In the genomic region with DNA sequence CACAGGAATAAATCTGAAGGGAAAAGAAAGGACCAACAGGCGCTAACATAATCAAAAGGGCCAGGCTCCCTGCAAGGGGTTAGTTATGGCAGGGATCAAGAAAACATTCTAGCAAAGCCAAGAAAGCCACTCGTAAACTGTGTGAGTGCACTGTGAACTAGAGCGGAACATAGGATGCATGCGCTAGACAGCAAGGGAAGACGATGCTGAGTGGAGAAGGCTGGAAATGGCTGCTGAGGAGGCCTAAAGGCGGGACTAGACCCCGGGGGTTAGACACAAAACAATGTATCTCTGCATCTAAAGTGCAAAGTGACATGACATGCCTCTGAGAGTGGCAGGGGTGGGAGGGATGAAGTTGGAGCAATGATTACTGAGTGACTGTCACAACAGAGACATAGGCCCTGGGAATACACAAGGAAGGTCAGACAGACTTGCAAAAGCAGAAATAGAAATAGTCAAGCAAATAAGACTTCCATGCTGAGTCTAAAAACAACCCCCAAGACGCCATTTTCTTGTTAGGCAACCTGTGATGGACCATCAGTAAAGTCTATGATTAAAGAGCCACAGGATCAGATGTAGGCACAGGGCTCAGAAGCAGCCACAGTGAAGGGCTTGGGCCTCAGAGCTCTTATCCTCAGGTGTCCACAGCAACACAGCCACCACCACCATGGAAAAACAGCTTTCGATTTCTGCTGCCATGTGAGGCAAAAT, we compare ENCODE assay signal across 9 mouse cellular contexts. TPM values are rescaled to one million over a fixed set of nuclear protein-coding genes. Genes with fewer than 3 reads are reported as not detected.
A peak's percentile ranks its signal among the peaks of the same experiment; 100 is the strongest.
DNase-seq lines count a peak whose midpoint lies in the region; ATAC-seq and TF ChIP-seq lines count a peak whose summit lies in the region.
"Had no signal": no experiment of that assay in that cellular context is flagged by ENCODE, and none has a peak within 500 bp of the region (broad histone marks: within the 10 kb centered on the region; RNA-seq: fewer than 3 reads in every experiment).

No protein-coding gene starts in this region.

- no peak for TF ChIP-seq POLR2A in lung, adult 2 months (IDR thresholded peaks at IDR 0.05; ENCODE audit: borderline replicate concordance, extremely low read depth, low read depth, low read length)

- no peak for TF ChIP-seq CTCF in gastrocnemius, adult 2 months (IDR thresholded peaks at IDR 0.05)
- no peak for TF ChIP-seq CTCF in lung, postnatal 0 days (IDR thresholded peaks at IDR 0.05)
- TF ChIP-seq CTCF in lung, adult 2 months (IDR thresholded peaks at IDR 0.05; ENCODE audit: insufficient read depth, low read length), result no peak
- TF ChIP-seq CTCF in liver, postnatal 0 days (IDR thresholded peaks at IDR 0.05; ENCODE audit: low read depth), result no peak

- H3K4me3 ChIP-seq in gastrocnemius, adult 2 months, result no peak overlapping the region
- H3K4me3 ChIP-seq in lung, postnatal 0 days (ENCODE audit: low read depth, low read length), result no peak overlapping the region
- H3K4me3 ChIP-seq in lung, adult 2 months (replicated peaks; ENCODE audit: extremely low read depth, low read depth, low read length), result no peak overlapping the region
- H3K4me3 ChIP-seq in liver, postnatal 0 days (ENCODE audit: low read depth, low read length), result no peak overlapping the region

- ATAC-seq in lung, postnatal 0 days, result no peak
- no peak for ATAC-seq in liver, postnatal 0 days

- H3K27ac ChIP-seq in gastrocnemius, adult 2 months, result peak overlapping the region; percentile 65
- peak overlapping the region; percentile 43; the same call in 1 of the 2 replicates for H3K27ac ChIP-seq in lung, postnatal 0 days (ENCODE audit: low read length)
- H3K27ac ChIP-seq in liver, postnatal 0 days (ENCODE audit: low read depth), result peak overlapping the region; percentile 44

- H3K9me3 ChIP-seq in lung, postnatal 0 days (ENCODE audit: low read length), result no peaks in the 10 kb centered on the region
- no peaks in the 10 kb centered on the region for H3K9me3 ChIP-seq in liver, postnatal 0 days (ENCODE audit: low read length)

- H3K36me3 ChIP-seq in lung, postnatal 0 days (ENCODE audit: insufficient read depth, low read length), result no peaks in the 10 kb centered on the region
- no peaks in the 10 kb centered on the region for H3K36me3 ChIP-seq in liver, postnatal 0 days (replicated peaks; ENCODE audit: insufficient read depth, low read length)

- H3K9ac ChIP-seq in lung, postnatal 0 days (replicated peaks; ENCODE audit: low read depth), result no peak overlapping the region
- H3K9ac ChIP-seq in liver, postnatal 0 days (replicated peaks), result no peak overlapping the region

- intact Hi-C loops in gastrocnemius, adult 2 months (cut with DNase I), result no loop called here

- H3K4me1 ChIP-seq in lung, postnatal 0 days (ENCODE audit: insufficient read depth, low read depth, low read length), result peaks cover 21% of the 10 kb centered on the region
- peaks cover 32% of the 10 kb centered on the region for H3K4me1 ChIP-seq in lung, adult 2 months (ENCODE audit: control insufficient read depth, insufficient read depth, low read length)
- peaks cover 59% of the 10 kb centered on the region for H3K4me1 ChIP-seq in liver, postnatal 0 days (ENCODE audit: insufficient read depth)

- H3K27me3 ChIP-seq in lung, postnatal 0 days (replicated peaks; ENCODE audit: insufficient read depth, low read length), result no peaks in the 10 kb centered on the region
- no peaks in the 10 kb centered on the region for H3K27me3 ChIP-seq in liver, postnatal 0 days (ENCODE audit: insufficient read depth, low read length)

- TF ChIP-seq EP300 in lung, postnatal 0 days (IDR thresholded peaks at IDR 0.05), result no peak
- no peak for TF ChIP-seq EP300 in liver, postnatal 0 days (IDR thresholded peaks at IDR 0.05; ENCODE audit: low read depth)

- H3K4me2 ChIP-seq in lung, postnatal 0 days (replicated peaks; ENCODE audit: low read depth, low read length), result no peak overlapping the region
- no peak overlapping the region for H3K4me2 ChIP-seq in liver, postnatal 0 days (ENCODE audit: low read depth, low read length)

- DNase-seq in gastrocnemius, adult 2 months, result no peak
- DNase-seq in gastrocnemius, postnatal 25 days, result no peak
- no peak for DNase-seq in lung, postnatal 0 days (ENCODE audit: low spot score)
- no peak for DNase-seq in lung, adult 2 months
- DNase-seq in liver, postnatal 0 days, result no peak
- peak; percentile 33 for DNase-seq in testis, postnatal 10 days (ENCODE audit: low spot score)
- no peak for DNase-seq in ovary, adult 18-20 months (ENCODE audit: low spot score)
- no peak for DNase-seq in cerebellum, adult 11-12 months
- DNase-seq: spleen, adult 18-20 months had no signal

- 62% methylated on average over 9 of the region's 9 CpGs for WGBS in lung, postnatal 0 days
- WGBS in lung, adult 2 months, result 65% methylated on average over 9 of the region's 9 CpGs
- 73% methylated on average over 9 of the region's 9 CpGs for WGBS in liver, postnatal 0 days (ENCODE audit: insufficient replicate concordance)

RNA-seq across cellular contexts. Expression of gene Rnf169, which starts 14.1 kb away (rescaled TPM):
- 1 to 10 TPM; 8.1 to 10.0 TPM for total RNA-seq in gastrocnemius, adult 2 months (2021)
- total RNA-seq in gastrocnemius, postnatal 25 days (2021), result 1 to 10 TPM; 4.7 to 5.3 TPM
- 3.8 and 4.2 TPM in 2 replicates for polyA plus RNA-seq in lung, postnatal 0 days (2015; fragmentation: Nextera tagmentation; extraction: Ambion mirVana)
- 5.2 and 6.0 TPM in 2 replicates for polyA plus RNA-seq in lung, adult 2 months (2012; rRNA removed)
- polyA plus RNA-seq in liver, postnatal 0 days (2015; fragmentation: Nextera tagmentation; extraction: Ambion mirVana), result 2.5 and 2.8 TPM in 2 replicates

RNA-seq across cellular contexts. Expression of gene Chrdl2, which starts 39.8 kb away (rescaled TPM):
- total RNA-seq in gastrocnemius, adult 2 months (2021), result 1 to 10 TPM; 2.0 to 3.2 TPM
- 1 to 10 TPM; 1.8 to 3.1 TPM for total RNA-seq in gastrocnemius, postnatal 25 days (2021)
- 0.11 TPM in 1 of 2 replicates, not detected in the other for polyA plus RNA-seq in lung, postnatal 0 days (2015; fragmentation: Nextera tagmentation; extraction: Ambion mirVana)
- polyA plus RNA-seq in lung, adult 2 months (2012; rRNA removed), result 0.28 and 0.29 TPM in 2 replicates
- not detected in 2 replicates for polyA plus RNA-seq in liver, postnatal 0 days (2015; fragmentation: Nextera tagmentation; extraction: Ambion mirVana)
